Mouse (Mus musculus): Measurements from ENCODE around the gene Tmigd3.

DNA sequence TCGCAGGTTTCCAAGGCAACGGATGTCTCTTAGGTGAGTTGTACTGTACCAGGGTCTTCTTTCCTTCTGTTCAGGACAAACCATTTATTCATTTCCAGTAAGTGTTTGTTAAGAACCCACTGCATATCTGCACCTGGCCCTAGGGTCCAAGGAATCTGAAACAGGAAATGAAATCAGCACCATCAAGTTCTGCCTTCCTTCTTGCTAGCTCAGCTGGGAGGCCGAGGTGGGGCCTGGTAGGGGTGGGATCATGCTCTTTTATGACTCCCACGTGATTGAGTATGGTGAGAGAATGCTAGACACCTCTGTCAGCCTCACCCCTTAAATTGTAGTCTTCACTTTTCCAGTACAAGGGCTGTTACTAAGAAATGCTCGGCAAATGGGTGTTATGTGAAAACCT, 13.2 kb upstream of the Tmigd3 start:
- TF ChIP-seq MYOD1 (IDR thresholded peaks at IDR 0.05; ENCODE audit: control insufficient read depth, insufficient read length, low read depth) (no peak), CTCF (IDR thresholded peaks at IDR 0.05; ENCODE audit: control insufficient read depth, insufficient read depth, insufficient read length) (no peak), MAX (IDR thresholded peaks at IDR 0.05) (no peak), MYOG (IDR thresholded peaks at IDR 0.05; ENCODE audit: control insufficient read depth, extremely low read depth, insufficient read length) (no peak), USF1 (IDR thresholded peaks at IDR 0.05; ENCODE audit: low read depth) (no peak), FOSL1 (IDR thresholded peaks at IDR 0.05; ENCODE audit: insufficient read depth, low read length, poor library complexity, severe bottlenecking) (no peak)
